Mouse (Mus musculus): Measurements from ENCODE around the gene Paip2b. TPM values are rescaled to one million over a fixed set of nuclear protein-coding genes. Genes with fewer than 3 reads are reported as not detected.

Paip2b gene
- total and polyA plus RNA-seq, 3 experiments = 26.7 to 36.3 (median 30.9) TPM

DNA sequence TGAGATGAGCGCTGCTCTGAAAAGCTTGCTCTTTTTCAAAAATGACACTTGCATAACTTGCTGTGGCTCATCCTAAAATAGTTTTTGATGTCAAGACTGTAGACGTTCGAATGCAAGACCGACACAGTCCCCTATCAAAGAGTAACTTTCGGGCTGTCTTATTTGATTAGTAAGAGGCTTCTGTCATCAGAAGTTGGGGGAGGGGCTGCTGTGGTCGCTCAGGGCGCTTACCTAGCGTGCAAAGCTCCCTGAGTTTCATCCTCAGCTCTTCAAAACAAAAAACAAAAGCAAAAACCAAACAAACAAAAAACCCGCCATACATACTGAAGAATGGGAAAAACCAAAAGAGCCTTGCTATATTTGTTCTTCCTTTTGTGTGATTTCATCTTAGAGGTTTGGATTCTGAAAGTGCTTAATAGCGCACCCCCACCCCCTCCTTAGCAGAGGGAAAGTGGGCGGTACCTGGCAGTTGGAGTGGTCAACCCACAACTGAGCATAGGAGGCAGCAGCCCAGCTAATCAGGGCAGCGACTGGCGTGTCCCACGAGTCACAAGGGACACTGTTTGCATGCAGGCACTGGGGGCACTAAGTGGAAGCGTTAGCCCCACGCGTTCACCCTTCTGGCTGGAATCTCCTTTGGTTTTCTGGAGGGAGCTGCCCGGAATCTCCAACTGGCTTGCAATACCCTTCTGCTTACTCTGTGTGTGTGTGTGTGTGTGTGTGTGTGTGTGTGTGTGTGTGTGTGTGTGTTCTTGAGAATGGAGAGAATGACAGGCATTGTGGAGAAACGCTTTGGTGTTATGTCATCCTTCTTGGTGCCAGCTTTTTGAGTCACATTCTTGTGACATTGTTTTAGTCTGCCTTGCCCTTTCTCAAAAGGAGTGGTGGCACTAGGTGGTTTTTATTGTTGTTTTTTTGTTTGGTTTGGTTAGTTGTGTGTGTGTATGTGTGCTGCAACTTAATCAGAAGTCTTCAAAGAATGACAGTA is 36.4 kb upstream of the Paip2b start:
- H3K36me3 ChIP-seq (replicated peaks in 1 of 2; ENCODE audit: control insufficient read depth in 1 of 2, insufficient read depth in 1 of 2, low read length in 1 of 2) = no peaks in the 10 kb centered on the region
- peak overlapping the region; percentile 99 for H3K4me2 ChIP-seq (ENCODE audit: insufficient read depth, low read depth, poor library complexity, severe bottlenecking)
- dilution Hi-C loops (cut with MboI; ENCODE audit: extremely low pct_ligation_motif_present, extremely low pct_unique_long_range_greater_than_20kb, low sequenced_read_pairs) = no loop called here
- peak overlapping the region; percentile 61; the same call in 1 of the 2 replicates for H3K9ac ChIP-seq (ENCODE audit: insufficient read depth, low read depth)
- in situ Hi-C loops (cut with MboI; ENCODE audit: low pct_ligation_motif_present, low pct_unique_long_range_greater_than_20kb, low sequenced_read_pairs) = no loop called here
- DNase-seq (ENCODE audit: extremely low read depth) = no peak
- peaks cover 4% of the 10 kb centered on the region for H3K9me3 ChIP-seq (replicated peaks; ENCODE audit: low read length)
- peaks cover 20% of the 10 kb centered on the region for H3K27me3 ChIP-seq (replicated peaks)
- peaks cover 5 to 14% of the 10 kb centered on the region in 2 experiments; a peak in 3 of 4 replicates for H3K4me1 ChIP-seq (ENCODE audit: control insufficient read depth in 1 of 2, insufficient read depth in 2 of 2)
- no peaks in the 10 kb centered on the region for H3K79me2 ChIP-seq (replicated peaks; ENCODE audit: control insufficient read depth, extremely low read depth, insufficient read depth, poor library complexity, severe bottlenecking)
- H3K4me3 ChIP-seq (replicated peaks in 1 of 3; ENCODE audit: low read depth in 2 of 3, low read length in 2 of 3, poor library complexity in 1 of 3) = peak overlapping the region; percentile 32 to 74 (median 57)
- TF ChIP-seq PAX5 (IDR thresholded peaks at IDR 0.05; ENCODE audit: low read length) = no peak
- TF ChIP-seq SIN3A (IDR thresholded peaks at IDR 0.05; ENCODE audit: low read length) = peak; percentile 38; the same call in 1 of the 2 replicates
- 0 out of 2 replicates have a peak, but pooled peaks have one; percentile 12 for TF ChIP-seq CHD2 (IDR thresholded peaks at IDR 0.05; ENCODE audit: low read length)
- TF ChIP-seq MYC (IDR thresholded peaks at IDR 0.05; ENCODE audit: low read depth, low read length) = no peak
- TF ChIP-seq TBP (conservative IDR thresholded peaks at IDR 0.05; ENCODE audit: low read depth, low read length) = no peak
- H3K27ac ChIP-seq (ENCODE audit: insufficient read depth, low read depth) = no peak overlapping the region

DNA sequence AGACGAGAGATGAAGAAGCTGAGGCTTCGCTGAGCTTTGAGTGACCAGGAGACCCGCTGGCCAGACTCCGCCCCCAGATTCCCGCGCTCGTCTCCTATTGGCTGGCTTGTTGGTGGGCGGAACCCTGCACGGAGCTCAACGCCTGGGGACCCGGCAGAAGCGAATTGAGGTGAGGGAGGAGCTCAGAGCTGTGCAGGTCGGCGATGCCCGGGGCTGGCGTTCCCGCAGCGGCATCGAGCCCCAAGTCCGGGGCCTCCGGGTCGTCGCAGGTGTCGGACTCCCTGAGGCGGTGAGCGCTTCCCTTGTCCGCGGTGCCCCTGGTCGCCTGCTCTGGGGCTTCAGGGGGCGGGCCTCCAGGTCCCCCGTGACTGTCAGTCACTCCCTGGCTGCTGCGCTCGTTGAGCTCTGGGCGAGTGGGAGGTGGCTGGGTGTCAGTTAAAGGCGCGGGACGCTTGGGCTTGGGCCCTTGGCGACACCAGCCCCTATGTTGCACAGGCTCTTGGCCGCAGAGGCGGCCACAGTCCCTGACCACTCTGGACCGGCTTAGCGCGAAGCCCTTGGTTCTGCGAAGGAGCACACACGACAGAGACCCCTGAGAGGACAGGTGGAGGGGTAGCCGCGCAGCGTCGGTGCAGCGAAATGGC is 35.5 kb upstream of the Paip2b start, which contains the start of gene Zfp638:
Gene Zfp638, plus strand, starts transcription at position 156 of the 644 bp plus-strand sequence.
- Histone ChIP-seq H3K9ac (ENCODE audit: insufficient read depth, low read depth) (peak within 1 kb of the TSS; percentile 61), H3K27me3 (replicated peaks) (peaks cover 16% of the 10 kb centered on the region), H3K79me2 (replicated peaks; ENCODE audit: control insufficient read depth, extremely low read depth, insufficient read depth, poor library complexity, severe bottlenecking) (no peaks in the 10 kb centered on the region), H3K36me3 (replicated peaks in 1 of 2; ENCODE audit: control insufficient read depth in 1 of 2, insufficient read depth in 1 of 2, low read length in 1 of 2) (no peaks in the 10 kb centered on the region), H3K27ac (ENCODE audit: insufficient read depth, low read depth) (no peak within 1 kb of the TSS), H3K4me3 (replicated peaks in 1 of 3; ENCODE audit: low read depth in 2 of 3, low read length in 2 of 3, poor library complexity in 1 of 3) (peak within 1 kb of the TSS; percentile 33 to 74 (median 57)), H3K9me3 (replicated peaks; ENCODE audit: low read length) (peaks cover 4% of the 10 kb centered on the region), H3K4me1 (ENCODE audit: control insufficient read depth in 1 of 2, insufficient read depth in 2 of 2) (peaks cover 5 to 14% of the 10 kb centered on the region in 2 experiments; a peak in 3 of 4 replicates), H3K4me2 (ENCODE audit: insufficient read depth, low read depth, poor library complexity, severe bottlenecking) (peak within 1 kb of the TSS; percentile 99)
- in situ Hi-C loops (cut with MboI; ENCODE audit: low pct_ligation_motif_present, low pct_unique_long_range_greater_than_20kb, low sequenced_read_pairs) (no loop called here), dilution Hi-C loops (cut with MboI; ENCODE audit: extremely low pct_ligation_motif_present, extremely low pct_unique_long_range_greater_than_20kb, low sequenced_read_pairs) (no loop called here)
- peak; percentile 78 for DNase-seq (ENCODE audit: extremely low read depth)
- TF ChIP-seq ZKSCAN1 (IDR thresholded peaks at IDR 0.05; ENCODE audit: borderline replicate concordance, low read depth, low read length) (no peak), MAX (IDR thresholded peaks at IDR 0.05; ENCODE audit: low read length) (peak; percentile 86), RCOR1 (conservative IDR thresholded peaks at IDR 0.05; ENCODE audit: low read depth, low read length) (no peak), JUN (IDR thresholded peaks at IDR 0.05; ENCODE audit: insufficient read depth, low read depth, low read length) (no peak), TBP (conservative IDR thresholded peaks at IDR 0.05; ENCODE audit: low read depth, low read length) (no peak), ZC3H11A (IDR thresholded peaks at IDR 0.05; ENCODE audit: low read depth, low read length) (no peak), RAD21 (IDR thresholded peaks at IDR 0.05; ENCODE audit: low read depth, low read length) (no peak), BHLHE40 (IDR thresholded peaks at IDR 0.05; ENCODE audit: low read depth, low read length) (no peak), USF1 (IDR thresholded peaks at IDR 0.05; ENCODE audit: low read depth, low read length) (no peak), JUND (conservative IDR thresholded peaks at IDR 0.05; ENCODE audit: low read depth, low read length) (no peak), CTCF (conservative IDR thresholded peaks at IDR 0.05 in 1 of 2, IDR thresholded peaks at IDR 0.05 in 1 of 2; ENCODE audit: low read depth in 2 of 2, low read length in 2 of 2) (no peak), MEF2A (IDR thresholded peaks at IDR 0.05; ENCODE audit: borderline replicate concordance, low read depth, low read length) (no peak), ELF1 (IDR thresholded peaks at IDR 0.05; ENCODE audit: low read depth, low read length) (0 out of 2 replicates have a peak, but pooled peaks have one; percentile 38), MAZ (IDR thresholded peaks at IDR 0.05; ENCODE audit: low read depth, low read length) (no peak), MYC (IDR thresholded peaks at IDR 0.05; ENCODE audit: low read depth, low read length) (no peak), UBTF (IDR thresholded peaks at IDR 0.05; ENCODE audit: low read depth, low read length) (no peak), E2F4 (IDR thresholded peaks at IDR 0.05; ENCODE audit: insufficient replicate concordance, low read depth, low read length) (peak; percentile 98), SIN3A (IDR thresholded peaks at IDR 0.05; ENCODE audit: low read length) (no peak), IRF4 (IDR thresholded peaks at IDR 0.05; ENCODE audit: low read depth, low read length) (no peak), EP300 (IDR thresholded peaks at IDR 0.05; ENCODE audit: low read length) (no peak), ZMIZ1 (IDR thresholded peaks at IDR 0.05; ENCODE audit: low read depth, low read length) (no peak), NRF1 (IDR thresholded peaks at IDR 0.05; ENCODE audit: low read depth, low read length) (no peak), USF2 (conservative IDR thresholded peaks at IDR 0.05; ENCODE audit: low read depth, low read length) (no peak), GABPA (IDR thresholded peaks at IDR 0.05; ENCODE audit: insufficient replicate concordance, low read depth, low read length) (no peak), ETS1 (conservative IDR thresholded peaks at IDR 0.05; ENCODE audit: low read depth, low read length) (no peak), KAT2A (IDR thresholded peaks at IDR 0.05; ENCODE audit: insufficient replicate concordance, low read length) (no peak)
